Mouse (Mus musculus) embryonic fibroblast, embryonic 13.5 days (primary cell): ENCODE results near the gene Csrp1. TPM values are rescaled to one million over a fixed set of nuclear protein-coding genes. Genes with fewer than 3 reads are reported as not detected.

ENCODE experiments used
- H3K27ac ChIP-seq: 2 replicates; pipeline ENCODE4 v1.5.1; 2012; ENCODE audit warnings: low read length, control low read depth, inconsistent platforms; ENCODE audit not compliant: insufficient read depth
- H3K4me1 ChIP-seq: 2 replicates; pipeline ENCODE4 v1.6.1; 2011; ENCODE audit warnings: low read length; ENCODE audit not compliant: control insufficient read depth, insufficient read depth
- H3K4me3 ChIP-seq: 2 replicates; pipeline ENCODE4 v1.5.1; 2011; ENCODE audit warnings: mild to moderate bottlenecking, control low read depth, low read length; ENCODE audit not compliant: insufficient read depth
- CTCF ChIP-seq: IDR thresholded peaks from 2 replicates; pipeline ENCODE4 v1.5.1; 2011; ENCODE audit warnings: mild to moderate bottlenecking, control low read depth, low read length, moderate library complexity, borderline replicate concordance; ENCODE audit not compliant: insufficient read depth
- POLR2A ChIP-seq: IDR thresholded peaks from 2 replicates; pipeline ENCODE4 v1.6.1; 2011; ENCODE audit warnings: low read depth, mild to moderate bottlenecking, control low read depth, low read length, moderate library complexity
- polyA plus RNA-seq: library from polyadenylated mRNA; stranded (reverse); fragments of >200 nt; gene quantifications from 2 replicates; pipeline ENCODE4 v1.2.4, GENCODE M21; 2011; ENCODE audit warnings: low read depth; ENCODE audit not compliant: missing spikeins, insufficient read length

Gene Csrp1
- polyA plus RNA-seq, 1 experiment, result 453 TPM

DNA sequence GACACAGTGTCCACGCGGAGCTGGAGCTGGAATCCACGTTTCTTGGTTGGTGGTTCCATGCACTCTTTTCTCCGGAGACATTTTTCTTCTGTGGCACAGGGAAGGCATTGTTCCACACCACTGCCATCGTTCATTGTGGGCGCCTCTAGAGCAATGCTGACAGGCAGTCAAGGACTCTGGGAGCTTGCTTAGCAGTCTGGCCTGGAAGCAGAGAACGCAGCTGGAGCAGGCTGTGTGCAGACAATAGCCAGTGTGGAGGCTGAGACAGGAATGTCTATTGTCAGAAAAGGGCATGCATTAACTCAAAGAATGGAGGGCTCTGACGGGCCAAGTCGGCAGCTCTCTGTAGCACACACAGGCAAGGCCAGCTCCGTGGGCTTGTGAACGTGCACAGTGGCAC lies 25.7 kb upstream of the Csrp1 start:
- Histone ChIP-seq H3K27ac (no peak overlapping the region), H3K4me1 (peaks cover 10% of the 10 kb centered on the region), H3K4me3 (no peak overlapping the region)
- TF ChIP-seq CTCF (no peak), POLR2A (no peak)

DNA sequence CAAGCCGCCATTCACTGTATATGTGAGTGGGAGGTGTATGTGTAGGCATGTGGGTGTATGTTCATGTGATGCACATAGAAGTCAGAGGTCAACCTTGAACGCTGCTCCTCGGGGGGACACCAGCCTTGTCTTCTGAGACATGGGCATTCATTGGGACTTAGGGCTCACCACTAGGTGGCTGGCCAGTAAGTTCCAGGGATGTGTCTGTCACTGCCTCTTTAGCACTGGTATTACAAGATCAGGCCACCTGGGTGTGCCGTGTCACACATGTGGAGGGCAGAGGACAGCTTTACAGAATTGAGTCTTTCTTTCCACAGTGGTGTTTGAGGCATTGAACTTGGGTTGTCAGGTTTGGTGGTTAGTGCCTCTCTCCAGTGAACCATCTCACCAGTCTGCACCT lies 22.4 kb upstream of the Csrp1 start:
- Histone ChIP-seq H3K27ac (no peak overlapping the region), H3K4me1 (peaks cover 6% of the 10 kb centered on the region; the same call in 1 of the 2 replicates), H3K4me3 (no peak overlapping the region)
- TF ChIP-seq POLR2A, result no peak
- TF ChIP-seq CTCF, result no peak

- TF ChIP-seq POLR2A, result no peak
- TF ChIP-seq CTCF, result no peak
- Histone ChIP-seq H3K4me3 (no peak overlapping the region), H3K4me1 (peaks cover 6% of the 10 kb centered on the region; the same call in 1 of the 2 replicates), H3K27ac (no peak overlapping the region)
Measured at GRCm38 (mm10) chr1:135698046-135698445, 21.8 kb upstream of the Csrp1 start.

DNA sequence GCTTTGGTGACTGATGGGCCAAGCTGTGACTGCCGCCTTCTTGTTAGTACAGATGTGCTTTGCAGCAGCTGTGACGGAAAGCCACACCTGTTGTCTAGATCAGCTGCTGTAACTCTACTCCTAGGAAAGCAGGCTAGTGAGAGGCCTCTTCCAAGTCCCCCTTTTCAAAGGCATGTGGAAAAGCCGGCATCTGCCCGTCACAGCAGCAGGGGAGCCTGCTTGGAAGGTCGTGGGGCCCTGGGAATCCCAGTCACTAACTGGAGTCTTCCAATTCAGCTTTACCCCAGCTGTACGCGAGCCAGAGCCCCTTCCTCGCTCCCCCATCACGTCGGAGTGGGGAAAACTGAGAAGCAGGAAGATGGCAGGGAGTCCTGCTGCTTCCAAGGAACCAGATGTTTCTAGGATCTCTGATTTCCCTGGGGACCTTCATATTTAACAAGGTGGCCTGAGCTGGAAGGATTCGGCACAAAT lies 21.4 kb upstream of the Csrp1 start:
- Histone ChIP-seq H3K4me3 (no peak overlapping the region), H3K4me1 (peaks cover 6% of the 10 kb centered on the region; the same call in 1 of the 2 replicates), H3K27ac (no peak overlapping the region; the same call in 1 of the 2 replicates)
- TF ChIP-seq CTCF, result no peak
- no peak for TF ChIP-seq POLR2A

DNA sequence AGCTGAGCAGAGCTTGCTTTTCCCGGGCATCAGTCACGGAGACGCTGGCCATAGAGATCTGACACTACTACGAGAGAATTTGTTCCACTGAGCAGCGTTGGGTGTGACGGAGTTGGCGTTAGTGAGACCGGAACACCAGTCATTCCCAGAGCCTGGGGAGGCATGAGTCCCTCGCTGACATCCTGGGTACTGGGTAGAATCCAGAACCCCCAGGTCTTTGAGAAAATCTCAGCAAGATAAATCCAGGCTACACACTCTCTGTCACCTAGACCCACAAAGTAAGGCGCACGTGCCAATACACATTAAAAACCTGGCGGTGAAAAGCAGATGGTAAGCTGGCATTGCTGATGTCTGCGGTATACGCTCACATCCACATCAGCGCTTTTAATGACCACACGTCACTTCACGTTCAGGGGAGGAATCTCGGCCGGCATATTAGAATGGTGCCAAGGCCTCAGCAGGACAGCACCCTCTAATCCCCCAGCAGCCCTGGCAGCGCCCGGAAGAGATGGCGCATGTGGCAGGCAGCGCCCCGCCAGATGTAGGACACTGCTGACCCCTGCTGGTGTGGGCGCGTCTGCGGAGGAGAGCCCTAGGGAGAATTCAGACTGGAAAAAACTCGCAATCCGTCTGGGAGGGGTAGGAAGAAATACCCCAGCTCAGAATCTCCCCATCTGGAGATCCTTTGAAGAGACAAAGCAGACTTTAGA lies 20.7 kb upstream of the Csrp1 start:
- H3K4me3 ChIP-seq, result no peak overlapping the region
- H3K4me1 ChIP-seq, result peaks cover 6% of the 10 kb centered on the region; the same call in 1 of the 2 replicates
- TF ChIP-seq CTCF (peak; percentile 85), POLR2A (no peak)
- peak overlapping the region; percentile 53; the same call in 1 of the 2 replicates for H3K27ac ChIP-seq

DNA sequence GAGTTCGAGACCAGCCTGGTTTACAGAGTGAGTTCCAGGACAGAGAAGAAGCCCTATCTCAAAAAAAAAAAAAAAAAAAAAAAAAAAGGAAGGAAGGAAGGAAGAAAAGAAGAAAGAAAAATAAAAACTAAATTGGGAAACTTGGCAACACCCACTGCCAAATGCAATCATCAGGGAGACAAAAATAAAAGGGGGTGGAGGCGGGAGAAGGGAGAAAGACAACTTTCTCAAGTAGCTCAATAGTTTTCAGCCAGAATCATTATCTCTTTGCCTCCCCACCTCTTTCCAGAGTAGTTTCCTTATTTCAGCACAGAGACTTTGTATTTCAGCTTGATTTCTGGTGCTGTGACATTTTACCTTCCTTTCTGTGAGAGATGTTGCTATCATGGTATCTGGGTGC lies 20.0 kb upstream of the Csrp1 start:
- TF ChIP-seq POLR2A (no peak), CTCF (no peak)
- no peak overlapping the region for H3K27ac ChIP-seq
- peaks cover 6% of the 10 kb centered on the region; the same call in 1 of the 2 replicates for H3K4me1 ChIP-seq
- no peak overlapping the region for H3K4me3 ChIP-seq

DNA sequence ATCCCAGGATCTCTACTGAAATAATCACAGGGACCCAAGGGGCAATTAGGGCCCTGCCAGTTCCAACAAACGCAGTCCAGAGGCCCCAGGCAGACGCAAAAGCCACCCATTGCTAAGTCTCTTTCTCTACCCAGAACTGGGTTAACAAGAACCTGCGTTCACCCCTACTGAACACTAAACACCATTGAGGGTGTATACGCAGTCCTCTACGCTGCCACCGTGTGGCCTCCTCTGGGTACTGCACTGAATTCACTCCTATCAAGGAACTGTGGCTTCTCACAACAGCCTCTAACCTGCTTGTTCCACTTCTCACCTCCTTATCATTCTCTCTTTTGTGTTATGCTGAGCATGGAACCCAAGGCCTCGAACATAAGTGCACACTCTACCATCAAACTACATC lies 19.3 kb upstream of the Csrp1 start:
- Histone ChIP-seq H3K4me3 (no peak overlapping the region), H3K27ac (no peak overlapping the region), H3K4me1 (peaks cover 6% of the 10 kb centered on the region; the same call in 1 of the 2 replicates)
- no peak for TF ChIP-seq POLR2A
- TF ChIP-seq CTCF, result peak; percentile 74; the same call in 1 of the 2 replicates

- peaks cover 6% of the 10 kb centered on the region; the same call in 1 of the 2 replicates for H3K4me1 ChIP-seq
- no peak for TF ChIP-seq CTCF
- TF ChIP-seq POLR2A, result no peak
- no peak overlapping the region for H3K4me3 ChIP-seq
- H3K27ac ChIP-seq, result no peak overlapping the region
Measured at GRCm38 (mm10) chr1:135701314-135701713, 18.5 kb upstream of the Csrp1 start.

- Histone ChIP-seq H3K27ac (no peak overlapping the region), H3K4me3 (no peak overlapping the region), H3K4me1 (peaks cover 6% of the 10 kb centered on the region; the same call in 1 of the 2 replicates)
- no peak for TF ChIP-seq POLR2A
- no peak for TF ChIP-seq CTCF
Measured at GRCm38 (mm10) chr1:135702722-135703121, 17.1 kb upstream of the Csrp1 start.

- H3K27ac ChIP-seq, result no peak overlapping the region
- no peaks in the 10 kb centered on the region for H3K4me1 ChIP-seq
- TF ChIP-seq POLR2A (no peak), CTCF (no peak)
- no peak overlapping the region for H3K4me3 ChIP-seq
Measured at GRCm38 (mm10) chr1:135704317-135704821, 15.5 kb upstream of the Csrp1 start.
